Mouse (Mus musculus) urinary bladder, postnatal 36 days (tissue): Measurements from ENCODE around the gene Tefm.

Source experiments
- DNase-seq, 2 experiments: peaks; one replicate each; pipeline ENCODE4 v3.0.0; 2022; ENCODE audit warnings: low spot score in 2 of 2, mixed read lengths in 1 of 2

Tefm gene

DNA sequence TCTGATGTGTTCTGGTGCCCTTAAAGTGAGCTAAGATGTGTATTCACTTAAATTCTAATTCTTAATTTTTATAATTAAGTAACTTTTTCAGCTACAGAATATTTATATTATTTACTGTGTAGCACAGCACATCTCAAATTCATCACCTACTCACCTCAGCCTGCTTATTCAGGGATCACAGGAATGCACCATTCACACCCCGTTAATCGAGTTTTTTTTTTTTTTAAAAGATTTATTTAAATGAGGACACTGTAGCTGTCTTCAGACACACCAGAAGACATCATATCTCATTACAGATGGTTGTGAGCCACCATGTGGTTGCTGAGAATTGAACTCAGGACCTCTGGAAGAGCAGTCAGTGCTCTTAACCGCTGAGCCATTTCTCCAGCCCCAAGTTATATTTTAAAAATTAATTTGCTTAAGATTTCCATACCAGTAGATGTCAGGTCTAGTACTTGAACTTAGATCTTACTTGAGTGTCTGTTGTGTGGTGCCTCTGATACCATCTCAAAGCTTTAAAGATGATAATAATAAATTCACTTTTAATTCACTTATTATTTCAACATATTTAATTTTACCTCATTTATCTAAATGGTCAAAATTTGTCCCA, 51.3 kb downstream of the Tefm start:
- no peak for DNase-seq

DNA sequence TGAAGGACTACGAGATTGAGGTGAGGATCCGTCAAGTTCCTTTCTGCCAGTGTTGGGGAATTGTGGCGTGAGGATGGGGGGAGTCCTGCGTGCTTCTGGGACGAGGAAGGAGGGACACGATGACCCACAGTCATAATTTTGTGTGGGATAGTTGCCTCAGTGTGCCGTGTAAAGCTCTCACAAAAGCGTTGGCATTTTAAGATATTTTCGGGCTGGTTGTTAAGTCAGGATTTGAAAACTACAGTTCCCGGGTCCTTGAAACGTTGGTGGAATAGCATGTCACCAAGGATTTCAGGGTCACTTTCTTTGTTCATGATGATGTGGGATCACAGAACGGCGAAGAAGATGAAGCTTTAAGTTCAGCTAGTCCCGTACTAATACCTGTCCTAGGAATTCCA, 52.2 kb downstream of the Tefm start:
- DNase-seq: no peak

DNA sequence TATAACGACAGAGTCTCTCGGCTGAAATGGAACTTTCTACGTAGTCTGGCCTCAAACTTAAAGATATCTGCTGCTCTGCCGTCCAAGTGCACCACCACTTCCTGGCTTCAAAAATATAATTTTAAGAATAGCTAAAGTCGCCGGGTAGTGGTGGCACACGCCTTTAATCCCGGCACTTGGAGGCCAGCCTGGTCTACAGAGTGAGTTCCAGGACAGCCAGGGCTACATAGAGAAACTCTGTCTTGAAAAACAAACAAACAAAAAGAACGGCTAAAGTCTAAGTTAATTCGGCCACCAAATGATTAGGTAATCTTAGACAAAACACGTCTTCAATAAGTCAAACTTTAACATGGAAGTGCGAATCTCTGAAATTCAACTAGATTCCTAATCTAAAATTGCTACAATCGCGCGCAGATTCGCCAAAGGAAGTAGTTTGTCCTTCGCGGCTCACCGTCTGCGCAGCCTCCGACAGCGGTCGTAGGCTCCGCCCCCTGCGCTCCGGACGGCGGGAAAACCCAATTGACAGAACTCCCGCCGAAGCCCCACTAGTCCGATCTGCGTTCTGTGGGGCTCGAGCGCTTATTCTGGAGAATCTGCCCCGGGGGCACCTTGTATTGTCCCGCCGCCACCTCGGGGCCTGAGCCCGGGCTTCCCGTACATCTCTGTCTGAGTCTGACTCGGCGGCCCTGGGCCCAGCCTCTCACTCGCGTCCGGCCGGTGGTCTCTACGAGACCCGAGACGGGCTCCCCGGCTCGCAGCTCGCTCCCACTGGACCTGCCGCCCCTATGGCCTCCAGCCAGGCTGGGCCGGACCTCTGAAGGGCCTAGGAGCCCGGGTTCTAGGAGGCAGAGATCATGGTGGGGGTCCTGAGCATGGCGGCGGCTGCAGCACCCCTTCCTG, 52.8 kb downstream of the Tefm start, which contains the start of gene Atad5:
Gene Atad5 (plus strand): TSS at position 484 of the 900 bp plus-strand sequence.
- peak; percentile 83 to 88 for DNase-seq

DNA sequence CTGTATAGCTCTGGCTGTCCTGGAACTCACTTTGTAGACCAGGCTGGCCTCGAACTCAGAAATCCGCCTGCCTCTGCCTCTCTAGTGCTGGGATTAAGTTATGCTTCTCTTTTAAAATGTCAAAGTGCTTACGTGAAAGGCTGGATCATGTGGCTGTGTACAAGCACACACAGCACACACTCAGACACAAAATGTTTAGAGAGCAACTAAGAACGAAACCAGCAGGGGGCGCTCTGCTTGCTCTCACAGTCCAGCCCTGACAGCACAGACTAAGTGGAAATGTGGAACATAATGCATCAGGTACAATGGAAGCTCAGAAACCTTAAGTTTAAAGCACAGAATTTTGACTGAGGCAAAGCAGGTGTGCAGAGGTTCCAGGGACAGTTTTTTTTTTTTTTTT, 55.1 kb downstream of the Tefm start:
- peak; percentile 60 to 80 for DNase-seq
